Mouse (Mus musculus): ENCODE data around the gene Disc1. TPM values are rescaled to one million over a fixed set of nuclear protein-coding genes. Genes with fewer than 3 reads are reported as not detected.
A peak's percentile ranks its signal among the peaks of the same experiment; 100 is the strongest.

Gene Disc1
- polyA plus RNA-seq, 1 experiment from 2014 or later: 2.2 TPM

- H3K4me3 ChIP-seq (ENCODE audit: low read length): no peak overlapping the region
- H3K9ac ChIP-seq (ENCODE audit: low read depth, low read length): no peak overlapping the region
- no peak overlapping the region for H3K4me2 ChIP-seq (replicated peaks; ENCODE audit: low read depth, low read length)
- H3K27me3 ChIP-seq (ENCODE audit: control insufficient read depth, insufficient read depth, low read length): no peaks in the 10 kb centered on the region
- no peaks in the 10 kb centered on the region for H3K4me1 ChIP-seq (ENCODE audit: control insufficient read depth, insufficient read depth, low read length)
- no peak for ATAC-seq (ENCODE audit: low FRiP score, low TSS enrichment)
- 80% methylated on average over 6 of the region's 6 CpGs for WGBS
- no peaks in the 10 kb centered on the region for H3K9me3 ChIP-seq (ENCODE audit: control insufficient read depth, low read length)
- H3K27ac ChIP-seq (ENCODE audit: low read depth, low read length): no peak overlapping the region
- no peaks in the 10 kb centered on the region for H3K36me3 ChIP-seq (ENCODE audit: control insufficient read depth, insufficient read depth, low read length)
Observed at GRCm38 (mm10) chr8:125268181-125268705, 214.2 kb downstream of the Disc1 start.

- H3K9me3 ChIP-seq (ENCODE audit: control insufficient read depth, low read length): no peaks in the 10 kb centered on the region
- ATAC-seq (ENCODE audit: low FRiP score, low TSS enrichment): no peak
- no peak overlapping the region for H3K4me3 ChIP-seq (ENCODE audit: low read length)
- WGBS: 73% methylated on average over 7 of the region's 7 CpGs
- no peak overlapping the region for H3K27ac ChIP-seq (ENCODE audit: low read depth, low read length)
- no peaks in the 10 kb centered on the region for H3K36me3 ChIP-seq (ENCODE audit: control insufficient read depth, insufficient read depth, low read length)
- no peak overlapping the region for H3K9ac ChIP-seq (ENCODE audit: low read depth, low read length)
- H3K4me1 ChIP-seq (ENCODE audit: control insufficient read depth, insufficient read depth, low read length): no peaks in the 10 kb centered on the region
- H3K27me3 ChIP-seq (ENCODE audit: control insufficient read depth, insufficient read depth, low read length): no peaks in the 10 kb centered on the region
- no peak overlapping the region for H3K4me2 ChIP-seq (replicated peaks; ENCODE audit: low read depth, low read length)
Observed at GRCm38 (mm10) chr8:125270292-125270691, 216.3 kb downstream of the Disc1 start.

GRCm38 (mm10) chr8:125271357-125271756 lies 217.4 kb downstream of the Disc1 start:
- H3K4me3 ChIP-seq (ENCODE audit: low read length): no peak overlapping the region
- H3K27me3 ChIP-seq (ENCODE audit: control insufficient read depth, insufficient read depth, low read length): no peaks in the 10 kb centered on the region
- H3K4me1 ChIP-seq (ENCODE audit: control insufficient read depth, insufficient read depth, low read length): no peaks in the 10 kb centered on the region
- H3K9ac ChIP-seq (ENCODE audit: low read depth, low read length): no peak overlapping the region
- no peak overlapping the region for H3K4me2 ChIP-seq (replicated peaks; ENCODE audit: low read depth, low read length)
- H3K9me3 ChIP-seq (ENCODE audit: control insufficient read depth, low read length): no peaks in the 10 kb centered on the region
- H3K36me3 ChIP-seq (ENCODE audit: control insufficient read depth, insufficient read depth, low read length): no peaks in the 10 kb centered on the region
- 72% methylated on average over 5 of the region's 5 CpGs for WGBS
- peak overlapping the region; percentile 42; the same call in 1 of the 2 replicates for H3K27ac ChIP-seq (ENCODE audit: low read depth, low read length)
- no peak for ATAC-seq (ENCODE audit: low FRiP score, low TSS enrichment)

GRCm38 (mm10) chr8:125272089-125272866 lies 218.3 kb downstream of the Disc1 start:
- Histone ChIP-seq H3K4me1 (ENCODE audit: control insufficient read depth, insufficient read depth, low read length) (no peaks in the 10 kb centered on the region), H3K27me3 (ENCODE audit: control insufficient read depth, insufficient read depth, low read length) (no peaks in the 10 kb centered on the region), H3K36me3 (ENCODE audit: control insufficient read depth, insufficient read depth, low read length) (no peaks in the 10 kb centered on the region), H3K27ac (ENCODE audit: low read depth, low read length) (no peak overlapping the region; the same call in 1 of the 2 replicates), H3K9me3 (ENCODE audit: control insufficient read depth, low read length) (no peaks in the 10 kb centered on the region), H3K9ac (ENCODE audit: low read depth, low read length) (no peak overlapping the region), H3K4me2 (replicated peaks; ENCODE audit: low read depth, low read length) (no peak overlapping the region), H3K4me3 (ENCODE audit: low read length) (no peak overlapping the region)
- 73% methylated on average over 13 of the region's 13 CpGs for WGBS
- no peak for ATAC-seq (ENCODE audit: low FRiP score, low TSS enrichment)

- Histone ChIP-seq H3K9ac (ENCODE audit: low read depth, low read length) (no peak overlapping the region), H3K27ac (ENCODE audit: low read depth, low read length) (no peak overlapping the region), H3K4me1 (ENCODE audit: control insufficient read depth, insufficient read depth, low read length) (no peaks in the 10 kb centered on the region), H3K9me3 (ENCODE audit: control insufficient read depth, low read length) (no peaks in the 10 kb centered on the region), H3K4me2 (replicated peaks; ENCODE audit: low read depth, low read length) (no peak overlapping the region), H3K27me3 (ENCODE audit: control insufficient read depth, insufficient read depth, low read length) (no peaks in the 10 kb centered on the region), H3K36me3 (ENCODE audit: control insufficient read depth, insufficient read depth, low read length) (no peaks in the 10 kb centered on the region), H3K4me3 (ENCODE audit: low read length) (no peak overlapping the region)
- ATAC-seq (ENCODE audit: low FRiP score, low TSS enrichment): no peak
- 10% methylated on average over 11 of the region's 11 CpGs for WGBS
Observed at GRCm38 (mm10) chr8:125277071-125277682, 223.2 kb downstream of the Disc1 start.

- Histone ChIP-seq H3K4me3 (ENCODE audit: low read length) (no peak overlapping the region), H3K27me3 (ENCODE audit: control insufficient read depth, insufficient read depth, low read length) (no peaks in the 10 kb centered on the region), H3K4me1 (ENCODE audit: control insufficient read depth, insufficient read depth, low read length) (peaks cover 8% of the 10 kb centered on the region; the same call in 1 of the 2 replicates), H3K27ac (ENCODE audit: low read depth, low read length) (no peak overlapping the region), H3K4me2 (replicated peaks; ENCODE audit: low read depth, low read length) (no peak overlapping the region), H3K9ac (ENCODE audit: low read depth, low read length) (no peak overlapping the region), H3K36me3 (ENCODE audit: control insufficient read depth, insufficient read depth, low read length) (no peaks in the 10 kb centered on the region), H3K9me3 (ENCODE audit: control insufficient read depth, low read length) (no peaks in the 10 kb centered on the region)
- ATAC-seq (ENCODE audit: low FRiP score, low TSS enrichment): no peak
- WGBS: 93% methylated on average over 2 of the region's 2 CpGs
Observed at GRCm38 (mm10) chr8:125279156-125279555, 225.2 kb downstream of the Disc1 start.

GRCm38 (mm10) chr8:125279892-125280291 lies 225.9 kb downstream of the Disc1 start:
- no peaks in the 10 kb centered on the region for H3K9me3 ChIP-seq (ENCODE audit: control insufficient read depth, low read length)
- no peak overlapping the region for H3K4me2 ChIP-seq (replicated peaks; ENCODE audit: low read depth, low read length)
- no peaks in the 10 kb centered on the region for H3K36me3 ChIP-seq (ENCODE audit: control insufficient read depth, insufficient read depth, low read length)
- no peak overlapping the region for H3K9ac ChIP-seq (ENCODE audit: low read depth, low read length)
- 89% methylated on average over 4 of the region's 4 CpGs for WGBS
- no peaks in the 10 kb centered on the region for H3K27me3 ChIP-seq (ENCODE audit: control insufficient read depth, insufficient read depth, low read length)
- ATAC-seq (ENCODE audit: low FRiP score, low TSS enrichment): no peak
- H3K4me3 ChIP-seq (ENCODE audit: low read length): no peak overlapping the region
- H3K27ac ChIP-seq (ENCODE audit: low read depth, low read length): no peak overlapping the region
- peaks cover 8% of the 10 kb centered on the region; the same call in 1 of the 2 replicates for H3K4me1 ChIP-seq (ENCODE audit: control insufficient read depth, insufficient read depth, low read length)

GRCm38 (mm10) chr8:125282531-125282930 lies 228.5 kb downstream of the Disc1 start:
- peaks cover 15% of the 10 kb centered on the region for H3K4me1 ChIP-seq (ENCODE audit: control insufficient read depth, insufficient read depth, low read length)
- no peaks in the 10 kb centered on the region for H3K36me3 ChIP-seq (ENCODE audit: control insufficient read depth, insufficient read depth, low read length)
- 13% methylated on average over 7 of the region's 7 CpGs for WGBS
- H3K4me3 ChIP-seq (ENCODE audit: low read length): no peak overlapping the region
- no peak overlapping the region for H3K9ac ChIP-seq (ENCODE audit: low read depth, low read length)
- H3K9me3 ChIP-seq (ENCODE audit: control insufficient read depth, low read length): no peaks in the 10 kb centered on the region
- H3K27ac ChIP-seq (ENCODE audit: low read depth, low read length): no peak overlapping the region
- H3K4me2 ChIP-seq (replicated peaks; ENCODE audit: low read depth, low read length): no peak overlapping the region
- H3K27me3 ChIP-seq (ENCODE audit: control insufficient read depth, insufficient read depth, low read length): no peaks in the 10 kb centered on the region
- peak; percentile 71; the same call in 1 of the 2 replicates for ATAC-seq (ENCODE audit: low FRiP score, low TSS enrichment)

- ATAC-seq (ENCODE audit: low FRiP score, low TSS enrichment): no peak
- peaks cover 22% of the 10 kb centered on the region for H3K4me1 ChIP-seq (ENCODE audit: control insufficient read depth, insufficient read depth, low read length)
- H3K4me2 ChIP-seq (replicated peaks; ENCODE audit: low read depth, low read length): no peak overlapping the region
- 69% methylated on average over 6 of the region's 6 CpGs for WGBS
- no peaks in the 10 kb centered on the region for H3K27me3 ChIP-seq (ENCODE audit: control insufficient read depth, insufficient read depth, low read length)
- no peak overlapping the region for H3K27ac ChIP-seq (ENCODE audit: low read depth, low read length)
- no peak overlapping the region for H3K4me3 ChIP-seq (ENCODE audit: low read length)
- no peak overlapping the region for H3K9ac ChIP-seq (ENCODE audit: low read depth, low read length)
- H3K9me3 ChIP-seq (ENCODE audit: control insufficient read depth, low read length): no peaks in the 10 kb centered on the region
- no peaks in the 10 kb centered on the region for H3K36me3 ChIP-seq (ENCODE audit: control insufficient read depth, insufficient read depth, low read length)
Observed at GRCm38 (mm10) chr8:125283542-125283941, 229.5 kb downstream of the Disc1 start.

Data from kidney, embryonic 14.5 days (tissue).